Mouse (Mus musculus) telencephalon, adult 2 months (tissue): ENCODE data around the gene Dbnl.

Experiments
- DNase-seq: peaks from one replicate; pipeline ENCODE4 v3.0.0-alpha.2; 2011; ENCODE audit warnings: low read depth, low spot score

The Dbnl gene

GRCm38 (mm10) chr11:5788056-5789014 is at the start of gene Dbnl:
Dbnl (plus strand) TSS chr11:5788488.
- DNase-seq, result peak; percentile 92

GRCm38 (mm10) chr11:5738888-5739632 is 49.2 kb upstream of the Dbnl start:
- DNase-seq, result no peak

GRCm38 (mm10) chr11:5739846-5740245 is 48.4 kb upstream of the Dbnl start:
- no peak for DNase-seq

GRCm38 (mm10) chr11:5740599-5740964 is 47.7 kb upstream of the Dbnl start:
- no peak for DNase-seq

GRCm38 (mm10) chr11:5740965-5741627 is 47.2 kb upstream of the Dbnl start:
- DNase-seq, result peak; percentile 48

GRCm38 (mm10) chr11:5742106-5742505 is 46.2 kb upstream of the Dbnl start:
- DNase-seq, result no peak

GRCm38 (mm10) chr11:5744951-5745350 is 43.3 kb upstream of the Dbnl start:
- no peak for DNase-seq

- no peak for DNase-seq
These were observed 34.5 kb upstream of the Dbnl start for GRCm38 (mm10) chr11:5753755-5754154.

GRCm38 (mm10) chr11:5761820-5762632 is 26.3 kb upstream of the Dbnl start, which contains the start of gene Urgcp:
Urgcp (minus strand) TSS chr11:5762376.
- peak; percentile 92 for DNase-seq

- DNase-seq, result no peak
These were observed 25.7 kb upstream of the Dbnl start for GRCm38 (mm10) chr11:5762633-5762982.

- no peak for DNase-seq
These were observed 22.3 kb upstream of the Dbnl start for GRCm38 (mm10) chr11:5766019-5766418.

GRCm38 (mm10) chr11:5778481-5778880 is 9.8 kb upstream of the Dbnl start:
- DNase-seq, result no peak

GRCm38 (mm10) chr11:5780035-5780499 is 8.2 kb upstream of the Dbnl start:
- no peak for DNase-seq

GRCm38 (mm10) chr11:5782199-5782944 is 5.9 kb upstream of the Dbnl start:
- DNase-seq, result no peak

- DNase-seq, result no peak
These were observed 2.6 kb upstream of the Dbnl start for GRCm38 (mm10) chr11:5785732-5786131.

- DNase-seq, result no peak
These were observed 625 bp upstream of the Dbnl start for GRCm38 (mm10) chr11:5787671-5788055.

GRCm38 (mm10) chr11:5789071-5789753 is 924 bp downstream of the Dbnl start:
- no peak for DNase-seq

- no peak for DNase-seq
These were observed 1.6 kb downstream of the Dbnl start for GRCm38 (mm10) chr11:5789754-5790333.

GRCm38 (mm10) chr11:5790431-5790830 is 2.1 kb downstream of the Dbnl start:
- no peak for DNase-seq
